Mouse (Mus musculus): Measurements from ENCODE around the gene Brpf3. TPM values are rescaled to one million over a fixed set of nuclear protein-coding genes. Genes with fewer than 3 reads are reported as not detected.
A peak's percentile ranks its signal among the peaks of the same experiment; 100 is the strongest.
"Not testable (repeated sequence)": the region's sequence is repeated elsewhere in the genome, so short reads cannot be mapped to it uniquely, and the experiment has no call there.

Brpf3 gene
- total and polyA plus RNA-seq, 2 experiments from 2014 or later, result 4.9 to 21.5 TPM

DNA sequence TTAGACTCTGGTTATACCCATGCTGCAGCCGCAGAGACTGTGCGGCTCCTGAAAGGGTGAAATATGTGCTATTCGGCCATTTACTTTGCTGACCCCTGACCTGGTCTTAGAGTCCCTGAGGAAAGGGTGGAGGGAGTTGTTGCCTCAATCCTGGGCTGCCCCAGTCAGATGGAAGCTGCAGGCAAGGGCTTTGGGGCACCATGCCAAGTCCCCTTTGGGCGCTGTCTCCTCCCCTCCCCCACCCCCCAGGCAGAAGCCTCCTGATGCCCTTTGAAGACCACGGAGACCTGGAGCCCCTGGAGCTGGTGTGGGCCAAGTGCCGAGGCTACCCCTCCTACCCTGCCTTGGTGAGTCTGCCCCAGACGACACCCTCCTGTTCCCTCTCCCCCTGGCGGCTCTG, 30.2 kb downstream of the Brpf3 start:
- 72% methylated on average over 8 of the region's 8 CpGs for WGBS
- H3K4me2 ChIP-seq (ENCODE audit: low read depth, low read length, poor library complexity, severe bottlenecking), result no peak overlapping the region
- no peaks in the 10 kb centered on the region for H3K27me3 ChIP-seq (ENCODE audit: insufficient read depth, low read length)
- H3K9me3 ChIP-seq (ENCODE audit: low read length), result no peaks in the 10 kb centered on the region
- no peak for ATAC-seq (ENCODE audit: low FRiP score)
- TF ChIP-seq CTCF (IDR thresholded peaks at IDR 0.05), result no peak
- no peak for DNase-seq (ENCODE audit: low spot score)
- H3K9ac ChIP-seq (replicated peaks; ENCODE audit: low read length, poor library complexity, severe bottlenecking), result no peak overlapping the region
- no peaks in the 10 kb centered on the region for H3K4me1 ChIP-seq (ENCODE audit: insufficient read depth, low read length)
- H3K36me3 ChIP-seq (ENCODE audit: insufficient read depth, low read length), result peaks cover 37% of the 10 kb centered on the region
- H3K4me3 ChIP-seq (ENCODE audit: low read depth, low read length), result no peak overlapping the region
- H3K27ac ChIP-seq (ENCODE audit: low read depth, low read length), result no peak overlapping the region

- Histone ChIP-seq H3K9ac (replicated peaks; ENCODE audit: low read length, poor library complexity, severe bottlenecking) (no peak overlapping the region), H3K4me2 (ENCODE audit: low read depth, low read length, poor library complexity, severe bottlenecking) (no peak overlapping the region), H3K27me3 (ENCODE audit: insufficient read depth, low read length) (no peaks in the 10 kb centered on the region), H3K9me3 (ENCODE audit: low read length) (no peaks in the 10 kb centered on the region), H3K27ac (ENCODE audit: low read depth, low read length) (no peak overlapping the region), H3K36me3 (ENCODE audit: insufficient read depth, low read length) (peaks cover 44% of the 10 kb centered on the region), H3K4me3 (ENCODE audit: low read depth, low read length) (no peak overlapping the region), H3K4me1 (ENCODE audit: insufficient read depth, low read length) (no peaks in the 10 kb centered on the region)
- WGBS, result 85% methylated on average over 9 of the region's 9 CpGs
- TF ChIP-seq CTCF (IDR thresholded peaks at IDR 0.05), result peak; percentile 67
- ATAC-seq (ENCODE audit: low FRiP score) (no peak), DNase-seq (ENCODE audit: low spot score) (peak; percentile 13)
These were observed 31.1 kb downstream of the Brpf3 start for GRCm38 (mm10) chr17:28832040-28832439.

DNA sequence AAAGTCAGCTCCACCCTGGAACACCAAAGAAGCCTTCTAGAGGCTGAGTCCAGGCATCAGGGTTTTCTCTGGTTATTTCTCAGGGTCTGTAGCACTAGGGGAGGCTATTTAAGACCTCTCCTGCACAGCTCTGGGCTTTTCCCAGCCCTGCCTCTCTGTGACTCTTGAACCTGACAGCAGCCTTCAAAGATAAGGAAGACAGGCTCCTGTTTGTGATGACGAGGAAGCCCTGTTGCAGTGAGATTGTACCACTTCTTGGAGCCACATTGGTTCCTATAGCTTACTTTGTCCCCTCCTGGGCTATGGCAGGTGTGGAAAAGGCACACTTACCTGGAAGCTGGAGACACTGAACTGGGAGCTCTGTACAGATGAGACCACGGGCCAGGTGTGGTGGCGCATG, 32.0 kb downstream of the Brpf3 start:
- H3K27ac ChIP-seq (ENCODE audit: low read depth, low read length), result no peak overlapping the region
- ATAC-seq (ENCODE audit: low FRiP score), result no peak
- no peaks in the 10 kb centered on the region for H3K9me3 ChIP-seq (ENCODE audit: low read length)
- no peak for DNase-seq (ENCODE audit: low spot score)
- H3K4me1 ChIP-seq (ENCODE audit: insufficient read depth, low read length), result no peaks in the 10 kb centered on the region
- peaks cover 50% of the 10 kb centered on the region for H3K36me3 ChIP-seq (ENCODE audit: insufficient read depth, low read length)
- H3K9ac ChIP-seq (replicated peaks; ENCODE audit: low read length, poor library complexity, severe bottlenecking), result no peak overlapping the region
- H3K27me3 ChIP-seq (ENCODE audit: insufficient read depth, low read length), result no peaks in the 10 kb centered on the region
- H3K4me2 ChIP-seq (ENCODE audit: low read depth, low read length, poor library complexity, severe bottlenecking), result no peak overlapping the region
- 96% methylated on average over 3 of the region's 3 CpGs for WGBS
- TF ChIP-seq CTCF (IDR thresholded peaks at IDR 0.05), result no peak
- no peak overlapping the region for H3K4me3 ChIP-seq (ENCODE audit: low read depth, low read length)

- Histone ChIP-seq H3K4me2 (ENCODE audit: low read depth, low read length, poor library complexity, severe bottlenecking) (no peak overlapping the region), H3K36me3 (ENCODE audit: insufficient read depth, low read length) (peaks cover 43% of the 10 kb centered on the region), H3K9ac (replicated peaks; ENCODE audit: low read length, poor library complexity, severe bottlenecking) (no peak overlapping the region), H3K27me3 (ENCODE audit: insufficient read depth, low read length) (no peaks in the 10 kb centered on the region), H3K27ac (ENCODE audit: low read depth, low read length) (no peak overlapping the region), H3K9me3 (ENCODE audit: low read length) (no peaks in the 10 kb centered on the region), H3K4me1 (ENCODE audit: insufficient read depth, low read length) (no peaks in the 10 kb centered on the region), H3K4me3 (ENCODE audit: low read depth, low read length) (no peak overlapping the region)
- no peak for ATAC-seq (ENCODE audit: low FRiP score)
- TF ChIP-seq CTCF (IDR thresholded peaks at IDR 0.05), result no peak
- no peak for DNase-seq (ENCODE audit: low spot score)
- WGBS, result 90% methylated on average over 10 of the region's 10 CpGs
These were observed 33.8 kb downstream of the Brpf3 start for GRCm38 (mm10) chr17:28834676-28835075.

- WGBS, result 94% methylated on average over 7 of the region's 7 CpGs
- no peak for TF ChIP-seq CTCF (IDR thresholded peaks at IDR 0.05)
- Histone ChIP-seq H3K9me3 (ENCODE audit: low read length) (no peaks in the 10 kb centered on the region), H3K9ac (replicated peaks; ENCODE audit: low read length, poor library complexity, severe bottlenecking) (no peak overlapping the region), H3K27ac (ENCODE audit: low read depth, low read length) (no peak overlapping the region), H3K4me2 (ENCODE audit: low read depth, low read length, poor library complexity, severe bottlenecking) (no peak overlapping the region), H3K4me1 (ENCODE audit: insufficient read depth, low read length) (no peaks in the 10 kb centered on the region), H3K36me3 (ENCODE audit: insufficient read depth, low read length) (peaks cover 31% of the 10 kb centered on the region), H3K4me3 (ENCODE audit: low read depth, low read length) (no peak overlapping the region), H3K27me3 (ENCODE audit: insufficient read depth, low read length) (no peaks in the 10 kb centered on the region)
- no peak for DNase-seq (ENCODE audit: low spot score)
- no peak for ATAC-seq (ENCODE audit: low FRiP score)
These were observed 37.0 kb downstream of the Brpf3 start for GRCm38 (mm10) chr17:28837840-28838239.

GRCm38 (mm10) chr17:28841947-28842346, 41.1 kb downstream of the Brpf3 start:
- peak; percentile 31; the same call in 1 of the 2 replicates for TF ChIP-seq CTCF (IDR thresholded peaks at IDR 0.05)

More at GRCm38 (mm10) chr17:28841947-28842346, 41.1 kb downstream of the Brpf3 start:
- DNase-seq (ENCODE audit: low spot score); H3K4me2 ChIP-seq (ENCODE audit: low read depth, low read length, poor library complexity, severe bottlenecking); H3K27ac ChIP-seq (ENCODE audit: low read depth, low read length); H3K4me3 ChIP-seq (ENCODE audit: low read depth, low read length); H3K9me3 ChIP-seq (ENCODE audit: low read length); H3K27me3 ChIP-seq (ENCODE audit: insufficient read depth, low read length); H3K4me1 ChIP-seq (ENCODE audit: insufficient read depth, low read length); H3K9ac ChIP-seq (replicated peaks; ENCODE audit: low read length, poor library complexity, severe bottlenecking); ATAC-seq (ENCODE audit: low FRiP score): not testable (repeated sequence)
- H3K36me3 ChIP-seq (ENCODE audit: insufficient read depth, low read length), result peaks cover 17% of the 10 kb centered on the region
- 100% methylated on average over 4 of the region's 4 CpGs for WGBS

Measured in midbrain, postnatal 0 days (tissue).